Mouse (Mus musculus) heart, postnatal 0 days (tissue): ENCODE data around the gene Cdkl2. TPM values are rescaled to one million over a fixed set of nuclear protein-coding genes. Genes with fewer than 3 reads are reported as not detected.

Experiments used
- ATAC-seq: fragments of 200-750 bp; cut with Nextera tagmentation; 2 replicates; pipeline ENCODE4 v1.8.0; 2017; ENCODE audit warnings: low read depth, moderate number of reproducible peaks, moderate library complexity; ENCODE audit not compliant: insufficient read depth
- DNase-seq: peaks from one replicate; pipeline ENCODE4 v3.0.0-alpha.2; 2016; ENCODE audit warnings: low spot score
- H3K27ac ChIP-seq: fragments of 300-500 bp; sonication (generic); 2 replicates; pipeline ENCODE4 v1.5.1; 2014; ENCODE audit warnings: low read depth, mild to moderate bottlenecking
- H3K27me3 ChIP-seq: fragments of 300-500 bp; sonication (generic); 2 replicates; pipeline ENCODE4 v1.6.1; 2014; ENCODE audit warnings: low read length, mixed read lengths; ENCODE audit not compliant: control insufficient read depth, insufficient read depth
- H3K36me3 ChIP-seq: fragments of 300-500 bp; sonication (generic); replicated peaks from 2 replicates; pipeline ENCODE4 v1.6.1; 2014; ENCODE audit warnings: low read length, mixed read lengths; ENCODE audit not compliant: control insufficient read depth, insufficient read depth
- H3K4me1 ChIP-seq: fragments of 300-500 bp; sonication (generic); 2 replicates; pipeline ENCODE4 v1.6.1; 2014; ENCODE audit warnings: antibody characterized with exemption; ENCODE audit not compliant: control insufficient read depth, insufficient read depth
- H3K4me2 ChIP-seq: fragments of 300-500 bp; sonication (generic); 2 replicates; pipeline ENCODE4 v1.6.1; 2014; ENCODE audit warnings: low read depth, mild to moderate bottlenecking, low read length, moderate library complexity
- H3K4me3 ChIP-seq: fragments of 300-500 bp; sonication (generic); 2 replicates; pipeline ENCODE4 v1.5.1; 2014; ENCODE audit warnings: low read depth, low read length
- H3K9ac ChIP-seq: fragments of 300-500 bp; sonication (generic); replicated peaks from 2 replicates; pipeline ENCODE4 v1.6.1; 2014; ENCODE audit warnings: low read depth, low read length, mixed read lengths
- H3K9me3 ChIP-seq: fragments of 300-500 bp; sonication (generic); replicated peaks from 2 replicates; pipeline ENCODE4 v1.6.1; 2016; ENCODE audit warnings: low read length; ENCODE audit not compliant: control insufficient read depth
- CTCF ChIP-seq: IDR thresholded peaks from 2 replicates; pipeline ENCODE4 v1.5.1; 2016; ENCODE audit warnings: antibody characterized with exemption, control low read depth, low read depth
- EP300 ChIP-seq: IDR thresholded peaks from 2 replicates; pipeline ENCODE4 v1.6.1; 2016; ENCODE audit warnings: antibody characterized with exemption, low read depth
- WGBS: fragments of 180-500 bp; shearing (Covaris S2); extraction: QIAGEN DNeasy Blood & Tissue Kit; methylation state at CpG from one replicate; pipeline ENCODE4 v1.1.7; 2014; 5-methylcytosine and 5-hydroxymethylcytosine counted together
- polyA plus RNA-seq: library from polyadenylated mRNA; unstranded; fragments of >200 nt; fragmentation: Nextera tagmentation; extraction: Ambion mirVana; gene quantifications from 2 replicates; pipeline ENCODE4 v1.2.1, GENCODE M21; 2015
- total RNA-seq: library from RNA; depleted of rRNA; stranded (reverse); fragments of >200 nt; gene quantifications from 2 replicates; pipeline ENCODE4 v1.2.3, GENCODE M21; 2014; ENCODE audit warnings: low replicate concordance; rRNA removed

Gene Cdkl2
- total RNA-seq (1.8 and 5.0 TPM in 2 replicates), polyA plus RNA-seq (0.75 and 0.77 TPM in 2 replicates)

- Histone ChIP-seq H3K4me3 (peak within 1 kb of the TSS; percentile 61), H3K27ac (no peak within 1 kb of the TSS), H3K4me2 (peak within 1 kb of the TSS; percentile 77), H3K36me3 (no peaks in the 10 kb centered on the region), H3K9ac (peak within 1 kb of the TSS; percentile 37), H3K27me3 (0 out of 2 replicates have a peak, but pooled peaks cover 4% of the 10 kb centered on the region), H3K4me1 (no peaks in the 10 kb centered on the region), H3K9me3 (no peaks in the 10 kb centered on the region)
- DNase-seq (no peak), ATAC-seq (no peak)
- WGBS: 70% methylated on average over 4 of the region's 4 CpGs
- TF ChIP-seq EP300 (no peak), CTCF (no peak)
Observed at GRCm38 (mm10) chr5:92043783-92044182, at the start of gene Cdkl2. Gene Cdkl2 (minus strand): TSS chr5:92043883.

- no peaks in the 10 kb centered on the region for H3K9me3 ChIP-seq
- no peak overlapping the region for H3K4me3 ChIP-seq
- 85% methylated on average over 4 of the region's 4 CpGs for WGBS
- no peaks in the 10 kb centered on the region for H3K27me3 ChIP-seq
- DNase-seq (no peak), ATAC-seq (no peak)
- H3K27ac ChIP-seq: no peak overlapping the region
- H3K9ac ChIP-seq: no peak overlapping the region
- H3K4me2 ChIP-seq: no peak overlapping the region
- H3K36me3 ChIP-seq: no peaks in the 10 kb centered on the region
- 0 out of 2 replicates have a peak, but pooled peaks cover under 1% of the 10 kb centered on the region for H3K4me1 ChIP-seq
- no peak for TF ChIP-seq CTCF
- TF ChIP-seq EP300: no peak
Observed at GRCm38 (mm10) chr5:92087469-92087868, 43.8 kb upstream of the Cdkl2 start.

- ATAC-seq: no peak
- H3K27ac ChIP-seq: no peak overlapping the region
- H3K4me3 ChIP-seq: no peak overlapping the region
- 82% methylated on average over 7 of the region's 7 CpGs for WGBS
- no peaks in the 10 kb centered on the region for H3K27me3 ChIP-seq
- TF ChIP-seq EP300: no peak
- no peak for TF ChIP-seq CTCF
- no peaks in the 10 kb centered on the region for H3K9me3 ChIP-seq
- H3K9ac ChIP-seq: no peak overlapping the region
- H3K4me2 ChIP-seq: no peak overlapping the region
- H3K36me3 ChIP-seq: no peaks in the 10 kb centered on the region
- H3K4me1 ChIP-seq: peaks cover 13% of the 10 kb centered on the region
- DNase-seq: no peak
Observed at GRCm38 (mm10) chr5:92085821-92086550, 42.3 kb upstream of the Cdkl2 start.

GRCm38 (mm10) chr5:92085246-92085645 is 41.6 kb upstream of the Cdkl2 start:
- H3K27ac ChIP-seq: no peak overlapping the region
- peaks cover 13% of the 10 kb centered on the region for H3K4me1 ChIP-seq
- H3K27me3 ChIP-seq: no peaks in the 10 kb centered on the region
- H3K36me3 ChIP-seq: no peaks in the 10 kb centered on the region
- no peak for ATAC-seq
- DNase-seq: no peak
- TF ChIP-seq EP300 (no peak), CTCF (no peak)
- no peaks in the 10 kb centered on the region for H3K9me3 ChIP-seq
- H3K9ac ChIP-seq: no peak overlapping the region
- no peak overlapping the region for H3K4me3 ChIP-seq
- WGBS: 56% methylated on average over 4 of the region's 4 CpGs
- no peak overlapping the region for H3K4me2 ChIP-seq

- H3K4me1 ChIP-seq: peaks cover 22% of the 10 kb centered on the region
- peak within 1 kb of the TSS; percentile 100 for H3K4me3 ChIP-seq
- TF ChIP-seq EP300 (no peak), CTCF (no peak)
- H3K36me3 ChIP-seq: no peaks in the 10 kb centered on the region
- under 1% methylated on average over 63 of the region's 65 CpGs for WGBS
- no peaks in the 10 kb centered on the region for H3K9me3 ChIP-seq
- H3K9ac ChIP-seq: peak within 1 kb of the TSS; percentile 97
- H3K27ac ChIP-seq: peak within 1 kb of the TSS; percentile 99
- ATAC-seq (peak; percentile 98), DNase-seq (peak; percentile 97)
- peak within 1 kb of the TSS; percentile 97 for H3K4me2 ChIP-seq
- H3K27me3 ChIP-seq: no peaks in the 10 kb centered on the region
Observed at GRCm38 (mm10) chr5:92083417-92084038, 39.8 kb upstream of the Cdkl2 start, which contains the start of gene G3bp2. Gene G3bp2 (minus strand): TSS chr5:92083719.
